Mouse (Mus musculus): ENCODE measurements around the gene Sh3bgrl. TPM values are rescaled to one million over a fixed set of nuclear protein-coding genes. Genes with fewer than 3 reads are reported as not detected.

The Sh3bgrl gene
- total RNA-seq (2023) = 57.6 to 81.1 TPM (median 70.0 TPM) in 4 replicates

DNA sequence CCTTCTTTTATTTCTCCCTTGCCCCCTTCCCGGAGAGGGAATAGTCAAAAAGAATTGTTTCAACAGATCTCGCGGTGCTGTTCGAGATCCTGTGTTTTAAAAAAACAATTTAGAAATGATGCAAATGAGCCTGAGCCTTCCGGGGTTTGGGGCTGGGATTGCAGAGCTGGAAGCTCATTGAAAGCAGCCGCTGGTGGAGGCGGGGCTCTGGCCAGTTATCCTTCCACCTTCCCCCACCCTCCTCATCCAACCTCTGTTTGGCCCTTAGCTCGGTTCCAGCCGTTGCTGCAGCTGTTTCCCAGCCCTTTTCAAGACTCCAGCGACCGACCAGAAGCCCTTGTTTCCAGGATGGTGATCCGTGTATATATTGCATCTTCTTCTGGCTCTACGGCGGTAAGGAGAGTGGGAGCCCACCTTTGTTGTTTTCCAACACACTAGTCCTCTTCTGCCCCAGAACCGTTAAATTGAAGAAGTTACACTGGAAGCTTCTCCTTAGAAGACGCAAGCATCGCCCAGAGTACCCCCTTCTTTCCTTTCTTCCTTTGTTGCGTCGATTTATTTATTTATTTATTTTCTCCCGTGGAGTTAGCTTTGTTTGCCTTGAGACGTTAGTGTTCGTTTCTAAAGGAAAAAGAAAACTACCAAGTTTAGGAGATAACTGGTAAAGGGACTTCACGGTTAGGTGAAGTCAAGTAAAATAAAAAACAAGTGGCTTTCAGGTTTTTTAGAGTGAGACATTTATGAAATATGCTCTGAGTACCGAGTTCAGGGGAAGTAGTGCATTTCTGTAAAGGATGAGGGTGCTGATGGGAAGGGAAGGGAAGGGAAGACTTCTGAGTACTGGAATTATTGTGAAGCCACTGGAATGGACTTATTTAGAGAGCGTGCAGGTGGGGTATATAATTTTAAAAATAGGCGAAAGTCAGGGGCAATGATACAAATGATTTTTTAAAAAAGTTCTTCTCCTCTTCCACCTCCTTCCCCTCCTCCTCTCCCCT, at the start of gene Sh3bgrl:
Gene Sh3bgrl (plus strand): TSS at position 121 of the 998 bp plus-strand sequence.

DNA sequence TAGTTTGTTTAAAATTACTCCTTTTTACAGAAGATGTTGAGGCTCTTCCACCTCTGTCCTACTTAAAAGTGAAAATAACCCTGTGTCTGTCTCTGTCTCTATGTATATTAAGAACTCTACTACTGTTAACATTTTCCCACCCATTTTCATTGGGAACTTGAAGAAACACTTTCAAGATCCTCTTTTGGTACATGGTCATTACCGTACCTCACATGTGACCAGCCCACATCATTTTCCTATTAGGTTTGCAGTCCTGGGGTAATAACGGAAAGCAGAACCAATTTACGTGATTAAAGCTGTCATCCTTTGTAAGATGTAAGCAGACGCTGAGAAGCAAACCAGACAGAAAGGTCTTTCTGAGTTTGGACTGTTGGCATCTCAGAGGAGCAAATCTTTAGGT, 101.3 kb downstream of the Sh3bgrl start, which contains the start of gene Gm6377:
Gene Gm6377 (plus strand): TSS at position 289 of the 400 bp plus-strand sequence.

Other genes starting within 250 kb of the Sh3bgrl start
- 7.1 to 10.7 TPM (median 8.8 TPM) in 4 replicates for gene Hmgn5, start 82.0 kb upstream of the Sh3bgrl start, total RNA-seq (2023)
- gene Gm6377, start 101.4 kb downstream of the Sh3bgrl start, total RNA-seq (2023) = 82.9 to 97.1 TPM (median 91.0 TPM) in 4 replicates